Mouse (Mus musculus) heart, adult 2 months (tissue): ENCODE measurements around the gene Ccdc13.

ENCODE experiments used
- CTCF ChIP-seq: fragments of 200-600 bp; IDR thresholded peaks from 2 replicates; pipeline ENCODE4 v1.8.1; 2022; ENCODE audit warnings: antibody characterized with exemption, mild to moderate bottlenecking, moderate library complexity
- EP300 ChIP-seq: fragments of 200-500 bp; IDR thresholded peaks from 2 replicates; pipeline ENCODE4 v1.6.1; 2011; ENCODE audit warnings: low read depth, low read length, control low read depth; ENCODE audit not compliant: insufficient read depth

DNA sequence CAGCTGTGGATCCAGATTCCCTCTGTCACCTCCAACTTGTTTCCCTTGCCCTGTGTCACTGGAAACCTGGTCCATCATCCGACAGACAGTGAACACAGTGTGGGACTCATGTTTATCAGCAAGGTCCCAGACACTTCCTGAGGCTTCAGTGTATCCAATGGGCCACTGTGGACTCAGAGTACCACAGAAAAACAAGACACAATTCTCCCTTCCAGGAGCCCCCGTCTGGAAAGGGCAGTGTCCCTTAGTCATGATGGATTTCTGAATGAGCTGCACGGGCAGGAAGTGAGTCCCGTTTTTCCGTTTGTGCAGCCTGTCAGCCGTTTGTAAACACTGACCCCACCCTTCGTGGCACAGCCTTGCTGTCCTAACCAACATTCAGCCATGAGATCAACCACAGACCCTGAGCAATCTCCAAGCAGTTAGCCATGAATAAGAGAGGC, 42.8 kb upstream of the Ccdc13 start:
- TF ChIP-seq EP300 (no peak), CTCF (no peak)
